Mouse (Mus musculus): ENCODE results near the gene Nsun4.

Gene Nsun4

GRCm38 (mm10) chr4:116053399-116053961 lies at the start of gene Nsun4:
Nsun4 (minus strand) TSS chr4:116053876.
- peak; percentile 93 for DNase-seq (ENCODE audit: low read depth)

- no peak for DNase-seq (ENCODE audit: low read depth)
These were observed 47.3 kb upstream of the Nsun4 start for GRCm38 (mm10) chr4:116100959-116101358.

- DNase-seq (ENCODE audit: low read depth) = no peak
These were observed 43.5 kb upstream of the Nsun4 start for GRCm38 (mm10) chr4:116097211-116097610.

DNA sequence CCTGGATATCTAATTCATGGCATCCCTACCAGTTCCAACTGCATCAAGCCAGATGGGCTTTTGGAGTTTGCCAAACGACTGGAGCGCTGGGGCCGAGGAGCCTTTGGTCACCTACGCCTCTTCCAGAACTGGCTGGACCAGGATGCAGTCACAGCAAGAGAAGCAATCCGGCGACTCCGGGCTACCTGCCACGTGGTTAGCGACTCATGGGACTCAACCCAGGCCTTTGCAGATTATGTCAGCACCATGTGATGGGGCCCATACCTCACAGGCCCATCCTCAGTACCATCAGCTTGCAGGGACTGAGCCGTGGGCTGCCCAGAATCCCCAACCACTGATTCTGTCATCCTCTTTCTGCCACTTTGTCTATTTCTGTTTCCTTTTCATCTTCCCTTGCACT lies 42.6 kb upstream of the Nsun4 start:
- DNase-seq (ENCODE audit: low read depth) = no peak

DNA sequence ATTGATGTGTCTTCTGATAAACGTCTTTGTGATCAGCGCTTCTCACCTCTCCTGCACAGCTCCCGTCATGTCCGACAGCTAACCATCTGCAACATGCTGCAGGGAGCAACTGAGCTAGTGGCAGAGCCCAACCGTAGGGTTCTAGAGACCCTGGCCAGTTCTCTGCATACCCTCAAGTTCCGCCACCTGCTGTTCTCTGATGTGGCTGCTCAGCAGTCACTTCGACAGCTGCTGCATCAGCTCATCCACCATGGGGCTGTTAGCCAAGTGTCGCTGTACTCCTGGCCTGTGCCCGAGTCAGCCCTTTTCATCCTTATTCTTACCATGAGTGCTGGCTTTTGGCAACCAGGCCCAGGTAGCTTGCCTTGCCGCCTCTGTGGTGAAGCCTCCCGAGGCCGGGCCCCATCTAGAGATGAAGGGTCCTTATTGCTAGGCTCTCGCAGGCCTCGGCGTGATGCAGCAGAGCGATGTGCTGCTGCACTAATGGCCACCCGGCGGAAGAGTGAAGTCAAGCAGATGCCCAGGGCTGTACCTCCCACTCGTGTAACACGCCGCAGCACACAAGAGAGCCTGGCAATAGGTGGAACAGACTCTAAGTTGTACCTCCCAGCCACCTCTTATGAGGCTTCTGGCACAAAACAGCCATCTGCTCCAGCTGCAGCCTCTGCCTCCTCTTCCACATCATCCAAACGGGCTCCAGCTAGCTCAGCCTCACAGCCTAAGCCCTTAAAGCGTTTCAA lies 35.0 kb upstream of the Nsun4 start:
- no peak for DNase-seq (ENCODE audit: low read depth)

DNA sequence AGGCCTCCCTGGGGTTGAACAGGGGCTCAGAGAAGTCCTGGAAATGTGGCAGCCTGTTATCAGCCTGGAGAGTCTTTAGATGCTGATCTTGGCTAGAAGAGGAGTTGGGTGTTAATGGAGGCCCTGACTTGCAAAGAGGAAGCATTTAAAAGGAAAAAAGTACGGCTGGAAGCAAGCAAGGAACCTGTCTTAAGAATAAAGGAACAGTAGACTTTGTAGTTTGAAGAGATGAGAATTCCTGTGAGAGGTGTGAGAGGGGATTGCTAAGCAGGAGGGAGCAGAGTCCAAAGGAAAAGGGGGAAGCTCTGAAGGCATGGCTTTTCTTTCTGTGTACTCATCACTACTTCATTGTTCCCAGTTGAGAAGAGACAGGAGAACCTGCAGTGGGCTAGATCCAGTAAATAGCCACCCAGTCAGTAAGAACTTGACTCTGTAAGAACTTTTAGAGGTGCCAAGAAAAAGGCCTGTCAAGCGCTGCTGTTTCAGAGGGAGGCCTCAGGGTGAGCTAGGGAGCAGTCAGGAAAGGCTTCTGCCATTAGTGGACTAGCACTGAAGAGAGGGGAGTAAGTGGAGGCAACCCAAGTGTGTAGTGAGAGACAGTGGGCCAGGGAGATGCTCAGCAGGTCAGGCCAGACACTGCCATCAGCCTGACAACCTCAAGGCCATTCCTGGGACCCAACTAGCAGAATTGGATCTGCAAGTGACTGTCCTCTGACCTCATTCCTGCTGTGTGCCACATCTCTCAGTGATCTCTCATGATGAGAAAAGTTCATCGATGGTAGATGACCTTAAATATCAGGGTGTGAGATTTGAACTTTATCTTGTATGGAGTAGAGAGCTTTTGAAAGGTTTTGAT lies 23.8 kb upstream of the Nsun4 start:
- no peak for DNase-seq (ENCODE audit: low read depth)

- no peak for DNase-seq (ENCODE audit: low read depth)
These were observed 22.9 kb upstream of the Nsun4 start for GRCm38 (mm10) chr4:116076369-116077231.

- peak; percentile 32 for DNase-seq (ENCODE audit: low read depth)
These were observed 22.1 kb upstream of the Nsun4 start for GRCm38 (mm10) chr4:116075631-116076368.

- peak; percentile 86 for DNase-seq (ENCODE audit: low read depth)
These were observed 21.4 kb upstream of the Nsun4 start, which contains the start of the genes Uqcrh and Lrrc41 for GRCm38 (mm10) chr4:116074861-116075620. Uqcrh (minus strand) TSS chr4:116075071. Lrrc41 (plus strand) TSS chr4:116075269.

GRCm38 (mm10) chr4:116074145-116074675 lies 20.5 kb upstream of the Nsun4 start:
- DNase-seq (ENCODE audit: low read depth) = peak; percentile 36

GRCm38 (mm10) chr4:116073146-116073545 lies 19.5 kb upstream of the Nsun4 start:
- DNase-seq (ENCODE audit: low read depth) = peak; percentile 19

DNA sequence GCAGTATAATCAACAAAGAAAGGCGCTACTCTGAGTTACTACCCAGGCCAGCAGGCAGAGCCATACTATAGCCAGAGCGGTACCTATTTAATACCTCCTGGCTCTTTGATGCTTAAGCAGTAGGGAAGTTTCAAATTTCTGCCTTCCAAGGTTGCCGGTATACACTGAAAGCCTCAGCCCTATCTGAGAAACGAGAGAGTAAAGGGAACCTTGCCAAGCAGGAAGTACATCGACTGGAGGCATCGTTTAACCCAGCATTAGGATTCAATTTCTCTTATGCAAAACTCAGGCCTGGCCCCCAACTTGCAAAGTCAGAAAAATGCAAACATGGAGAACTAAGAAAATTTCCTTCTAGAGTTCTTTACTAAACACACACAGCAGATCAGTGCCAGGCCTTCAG lies 16.4 kb upstream of the Nsun4 start:
- no peak for DNase-seq (ENCODE audit: low read depth)

- no peak for DNase-seq (ENCODE audit: low read depth)
These were observed 10.2 kb upstream of the Nsun4 start for GRCm38 (mm10) chr4:116063855-116064254.

- no peak for DNase-seq (ENCODE audit: low read depth)
These were observed 5.5 kb upstream of the Nsun4 start for GRCm38 (mm10) chr4:116059012-116059726.

GRCm38 (mm10) chr4:116057559-116057958 lies 3.9 kb upstream of the Nsun4 start:
- DNase-seq (ENCODE audit: low read depth) = no peak

DNA sequence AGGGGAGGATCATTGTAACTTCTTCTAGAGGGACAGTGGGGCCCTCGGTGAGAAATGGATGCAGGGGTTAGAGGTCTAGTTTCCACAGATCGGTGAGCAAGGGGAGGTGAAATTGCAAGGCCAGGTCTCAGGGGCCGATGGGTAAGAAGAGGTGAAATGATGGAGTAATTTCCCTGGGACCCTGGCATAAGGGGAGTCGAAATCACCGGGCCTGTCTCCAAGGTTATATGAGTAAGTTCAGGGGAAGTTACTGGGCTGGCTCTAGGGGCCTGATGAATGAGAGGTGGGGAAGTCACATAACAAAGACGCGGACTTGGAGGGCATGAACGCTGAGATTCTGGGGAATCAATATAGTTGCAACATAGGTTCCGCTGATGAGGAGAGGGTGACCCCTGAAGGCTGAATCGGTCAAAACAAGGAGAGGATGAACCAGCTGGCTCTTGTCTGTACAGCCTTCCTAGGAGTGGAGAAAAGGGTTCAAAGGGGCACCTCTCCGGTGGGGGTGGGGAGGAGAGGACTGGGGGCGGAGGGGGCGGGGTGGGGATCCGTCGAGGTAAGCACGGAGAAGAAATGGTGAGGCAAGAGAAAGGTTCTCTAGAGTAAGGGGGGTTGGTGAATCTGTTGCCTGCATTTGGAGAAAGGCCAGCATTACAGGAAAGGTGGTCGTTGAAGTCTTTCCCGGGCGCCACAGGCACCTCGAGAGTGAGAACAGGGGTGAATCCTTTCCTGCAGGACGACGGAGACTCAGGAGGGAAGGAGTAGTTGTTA lies 966 bp downstream of the Nsun4 start:
- DNase-seq (ENCODE audit: low read depth) = peak; percentile 24

DNA sequence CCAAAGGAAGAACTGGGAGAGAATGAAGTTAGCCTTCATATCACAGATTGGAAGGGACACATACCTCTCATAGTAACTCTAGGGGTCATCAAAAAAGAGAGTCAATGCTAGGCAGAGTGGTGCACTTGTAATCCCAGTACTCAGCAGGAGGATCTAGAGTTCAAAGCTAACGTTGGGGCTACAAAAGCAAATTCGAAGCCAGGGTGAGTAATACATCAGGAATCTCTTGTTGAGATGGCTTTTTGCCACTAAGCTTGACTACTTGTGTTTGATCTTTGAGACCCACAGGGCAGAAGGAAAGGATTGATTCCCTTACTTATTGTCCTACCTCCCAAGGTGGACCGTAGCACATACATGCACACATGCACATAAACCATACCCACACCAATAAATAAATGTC lies 4.5 kb downstream of the Nsun4 start:
- no peak for DNase-seq (ENCODE audit: low read depth)

DNA sequence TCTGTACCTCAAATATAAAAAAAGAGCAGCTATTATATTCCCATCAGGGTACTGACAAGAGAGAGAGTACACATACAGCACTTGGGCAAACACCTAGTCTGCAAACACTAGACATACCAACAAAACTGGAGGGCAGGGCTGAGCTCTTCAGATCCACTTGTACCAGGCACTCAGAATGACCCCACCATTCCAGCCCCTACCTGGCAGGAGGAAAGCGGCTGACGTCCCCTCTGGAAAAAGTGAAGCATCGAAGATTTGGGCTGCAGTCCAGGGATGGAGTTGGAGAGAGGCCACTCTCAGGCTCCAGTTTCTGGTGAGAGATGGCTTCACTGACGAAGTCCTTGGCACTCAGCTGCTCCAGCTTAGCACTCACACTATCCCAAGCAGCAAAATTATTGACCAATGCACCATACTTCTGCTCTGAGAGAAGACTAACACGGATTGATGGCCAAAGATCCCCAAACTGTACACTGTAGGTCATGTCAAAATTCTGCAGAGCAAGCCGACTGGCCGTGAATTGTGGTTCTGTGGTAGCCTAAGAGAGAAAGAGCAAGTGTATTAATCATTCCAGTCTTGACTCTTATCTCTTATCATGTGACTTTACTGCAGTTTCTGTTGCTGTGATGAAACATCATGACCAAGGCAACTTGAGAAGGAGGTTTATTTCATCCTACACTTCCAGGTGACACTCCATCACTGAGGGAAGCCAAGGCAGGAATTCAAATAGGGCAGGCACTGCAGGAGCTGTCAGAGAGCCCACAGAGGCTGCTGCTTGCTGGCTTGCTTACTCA lies 5.4 kb downstream of the Nsun4 start:
- DNase-seq (ENCODE audit: low read depth) = no peak
